Comparison of ENCODE assay signal across 25 mouse cellular contexts in the genomic region with DNA sequence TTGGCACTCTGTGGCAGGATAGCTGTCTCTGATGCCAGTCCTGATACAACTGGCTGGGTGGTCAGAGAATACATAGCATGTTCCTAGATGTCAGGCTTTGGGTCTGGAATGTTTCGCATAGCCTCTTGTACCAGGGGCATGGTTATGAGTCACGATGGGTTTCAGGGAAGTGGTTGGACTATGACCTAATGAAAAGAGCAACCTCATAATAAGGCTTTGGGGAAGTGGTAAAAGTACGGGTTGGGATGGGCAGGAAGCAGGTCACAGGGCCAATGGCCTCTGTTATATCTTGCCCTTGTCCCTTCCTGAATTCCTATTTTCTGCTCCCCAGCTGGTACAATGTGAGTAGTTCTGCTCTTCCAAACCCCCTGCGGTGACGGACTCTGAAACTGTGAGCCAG. TPM values are rescaled to one million over a fixed set of nuclear protein-coding genes. Genes with fewer than 3 reads are reported as not detected.
DNase-seq lines count a peak whose midpoint lies in the region; ATAC-seq and TF ChIP-seq lines count a peak whose summit lies in the region.
"Had no signal": no experiment of that assay in that cellular context is flagged by ENCODE, and none has a peak within 500 bp of the region (broad histone marks: within the 10 kb centered on the region; RNA-seq: fewer than 3 reads in every experiment).

No protein-coding gene starts in this region.

- TF ChIP-seq CTCF in C2C12 (IDR thresholded peaks at IDR 0.05; ENCODE audit: control insufficient read depth, insufficient read depth, insufficient read length), result no peak

- ATAC-seq in hematopoietic stem cell, adult 5-6 weeks (replicated peaks in 1 of 2; ENCODE audit: insufficient read depth in 1 of 2, low FRiP score in 2 of 2, low TSS enrichment in 1 of 2, low read depth in 1 of 2, poor library complexity in 2 of 2, severe bottlenecking in 2 of 2), result peak; percentile 71 to 83
- peak; percentile 76 for ATAC-seq in monocyte, adult 5-6 weeks (replicated peaks; ENCODE audit: insufficient number of reproducible peaks, low FRiP score, low TSS enrichment, poor library complexity, severe bottlenecking)
- ATAC-seq: forebrain, postnatal 0 days had no signal

- peak; percentile 74 for DNase-seq in 416B (ENCODE audit: low read depth)
- no peak for DNase-seq in layer of hippocampus, adult 9-11 months
- no peak for DNase-seq in c-Kit-positive CD71-positive TER-119-positive erythroid progenitor cells, embryonic 14.5 days (ENCODE audit: low spot score)
- DNase-seq in right cerebral cortex, postnatal 10 days (ENCODE audit: low spot score in 2 of 2), result no peak
- DNase-seq: adrenal gland, postnatal 14 days; cerebellum, adult 11 months; cerebellum, adult 9-11 months; forebrain, postnatal 0 days; gastrocnemius, postnatal 14 days; heart, adult 18-20 months; heart, postnatal 10 days; kidney, adult 8-10 months; kidney, postnatal 10 days; lung, postnatal 14 days; spleen, adult 18-20 months had no signal

- no peak overlapping the region for H3K4me3 ChIP-seq in C2C12 (ENCODE audit: insufficient read depth, poor library complexity, severe bottlenecking)
- H3K4me3 ChIP-seq: forebrain, embryonic 10.5 days; heart, embryonic 12.5 days; hindbrain, embryonic 13.5 days; layer of hippocampus, adult 2 months; neural tube, embryonic 15.5 days had no signal

- H3K79me3 ChIP-seq in C2C12 (ENCODE audit: low read depth), result no peaks in the 10 kb centered on the region

- H3K79me2 ChIP-seq in C2C12 (ENCODE audit: control insufficient read depth, insufficient read depth), result no peaks in the 10 kb centered on the region

- H3ac ChIP-seq in C2C12 (ENCODE audit: control insufficient read depth, insufficient read length, low read depth), result no peak overlapping the region

- H3K27me3 ChIP-seq in C2C12 (ENCODE audit: control insufficient read depth, insufficient read depth, insufficient read length), result no peaks in the 10 kb centered on the region

- H3K36me3 ChIP-seq in C2C12 (ENCODE audit: control insufficient read depth, insufficient read depth), result no peaks in the 10 kb centered on the region
- H3K36me3 ChIP-seq: forebrain, embryonic 10.5 days; heart, embryonic 12.5 days; hindbrain, embryonic 13.5 days; neural tube, embryonic 15.5 days had no signal

TF ChIP-seq in C2C12, 6 proteins besides CTCF, POLR2A, EP300 and RAD21:
- TF ChIP-seq CEBPB (IDR thresholded peaks at IDR 0.05; ENCODE audit: low read depth) (no peak), MAX (IDR thresholded peaks at IDR 0.05) (peak; percentile 22)

RNA-seq across cellular contexts. Expression of a gene that starts 59.5 kb away (rescaled TPM):
- polyA plus RNA-seq in C2C12 (2012; fragmentation: generic; extraction: Trizol), result not detected
- not detected in 2 replicates for total RNA-seq in hematopoietic stem cell, adult 5-6 weeks (2017)
- total RNA-seq in monocyte, adult 5-6 weeks (2017), result not detected in 3 replicates
- total RNA-seq: adrenal gland, postnatal 14 days; forebrain, postnatal 0 days; heart, adult 18-20 months; heart, postnatal 10 days; layer of hippocampus, adult 2 months; left cerebral cortex, postnatal 25 days had no signal
- polyA plus RNA-seq: cortical plate, adult 2 months; forebrain, postnatal 0 days; neural tube, embryonic 15.5 days had no signal
